Mouse (Mus musculus) midbrain, embryonic 13.5 days (tissue): ENCODE measurements around the gene Pacs2. TPM values are rescaled to one million over a fixed set of nuclear protein-coding genes. Genes with fewer than 3 reads are reported as not detected.

Source experiments
- ATAC-seq: fragments of 200-750 bp; cut with Nextera tagmentation; 2 replicates; pipeline ENCODE4 v1.8.0; 2017; ENCODE audit warnings: mild to moderate bottlenecking, moderate TSS enrichment, moderate library complexity
- H3K27ac ChIP-seq: fragments of 300-500 bp; sonication (generic); 2 replicates; pipeline ENCODE4 v1.5.1; 2015; ENCODE audit warnings: inconsistent platforms, mild to moderate bottlenecking, moderate library complexity
- H3K27me3 ChIP-seq: fragments of 300-500 bp; sonication (generic); 2 replicates; pipeline ENCODE4 v1.6.1; 2015; ENCODE audit warnings: mild to moderate bottlenecking, inconsistent platforms
- H3K36me3 ChIP-seq: fragments of 300-500 bp; sonication (generic); 2 replicates; pipeline ENCODE4 v1.6.1; 2015; ENCODE audit warnings: mild to moderate bottlenecking, inconsistent platforms
- H3K4me1 ChIP-seq: fragments of 300-500 bp; sonication (generic); replicated peaks from 2 replicates; pipeline ENCODE4 v1.6.1; 2015; ENCODE audit warnings: inconsistent platforms
- H3K4me2 ChIP-seq: fragments of 300-500 bp; sonication (generic); replicated peaks from 2 replicates; pipeline ENCODE4 v1.6.1; 2015; ENCODE audit warnings: moderate library complexity, mild to moderate bottlenecking, inconsistent platforms
- H3K4me3 ChIP-seq: fragments of 300-500 bp; sonication (generic); replicated peaks from 2 replicates; pipeline ENCODE4 v1.5.1; 2015; ENCODE audit warnings: mild to moderate bottlenecking, inconsistent platforms
- H3K9ac ChIP-seq: fragments of 300-500 bp; sonication (generic); replicated peaks from 2 replicates; pipeline ENCODE4 v1.6.1; 2015; ENCODE audit warnings: mild to moderate bottlenecking, inconsistent platforms
- H3K9me3 ChIP-seq: fragments of 300-500 bp; sonication (generic); 2 replicates; pipeline ENCODE4 v1.6.1; 2016; ENCODE audit warnings: mild to moderate bottlenecking, inconsistent platforms
- WGBS: fragments of 180-500 bp; shearing (Covaris S2); methylation state at CpG from one replicate; pipeline ENCODE4 v1.1.7; 2015; 5-methylcytosine and 5-hydroxymethylcytosine counted together
- polyA plus RNA-seq: library from polyadenylated mRNA; unstranded; fragments of >200 nt; fragmentation: Nextera tagmentation; extraction: Ambion mirVana; gene quantifications from 2 replicates; pipeline ENCODE4 v1.2.1, GENCODE M21; 2015

The Pacs2 gene
- polyA plus RNA-seq, 1 experiment from 2014 or later = 26.5 TPM

GRCm38 (mm10) chr12:112991444-112991843, 22.9 kb upstream of the Pacs2 start:
- H3K4me2 ChIP-seq = no peak overlapping the region
- no peak overlapping the region for H3K27ac ChIP-seq
- no peaks in the 10 kb centered on the region for H3K9me3 ChIP-seq
- H3K27me3 ChIP-seq = no peaks in the 10 kb centered on the region
- H3K9ac ChIP-seq = no peak overlapping the region
- H3K4me1 ChIP-seq = 0 out of 2 replicates have a peak, but pooled peaks cover 2% of the 10 kb centered on the region
- no peak overlapping the region for H3K4me3 ChIP-seq
- no peak for ATAC-seq
- peaks cover 41% of the 10 kb centered on the region for H3K36me3 ChIP-seq
- 98% methylated on average over 2 of the region's 2 CpGs for WGBS

GRCm38 (mm10) chr12:112994153-112994552, 20.2 kb upstream of the Pacs2 start:
- Histone ChIP-seq H3K9ac (no peak overlapping the region), H3K4me1 (peaks cover 22% of the 10 kb centered on the region), H3K9me3 (no peaks in the 10 kb centered on the region), H3K27ac (no peak overlapping the region), H3K4me3 (no peak overlapping the region), H3K4me2 (no peak overlapping the region), H3K27me3 (no peaks in the 10 kb centered on the region), H3K36me3 (peaks cover 34% of the 10 kb centered on the region)
- 84% methylated on average over 4 of the region's 4 CpGs for WGBS
- ATAC-seq = no peak

- H3K27ac ChIP-seq = peak overlapping the region; percentile 93
- WGBS = 2% methylated on average over 55 of the region's 56 CpGs
- peak overlapping the region; percentile 85 for H3K4me3 ChIP-seq
- no peak; the same call in 1 of the 2 replicates for ATAC-seq
- H3K9me3 ChIP-seq = no peaks in the 10 kb centered on the region
- no peaks in the 10 kb centered on the region for H3K27me3 ChIP-seq
- H3K9ac ChIP-seq = peak overlapping the region; percentile 94
- peaks cover 35% of the 10 kb centered on the region for H3K4me1 ChIP-seq
- peaks cover 9% of the 10 kb centered on the region; the same call in 1 of the 2 replicates for H3K36me3 ChIP-seq
- H3K4me2 ChIP-seq = peak overlapping the region; percentile 88
Measured at GRCm38 (mm10) chr12:112999569-113000293, 14.6 kb upstream of the Pacs2 start.

GRCm38 (mm10) chr12:113000294-113001132, 13.8 kb upstream of the Pacs2 start, which contains the start of gene Brf1:
TSS of gene Brf1 (minus strand) at chr12:113000704.
- Histone ChIP-seq H3K9me3 (no peaks in the 10 kb centered on the region), H3K36me3 (peaks cover 9% of the 10 kb centered on the region; the same call in 1 of the 2 replicates), H3K27me3 (no peaks in the 10 kb centered on the region), H3K27ac (peak within 1 kb of the TSS; percentile 93), H3K4me2 (peak within 1 kb of the TSS; percentile 88), H3K9ac (peak within 1 kb of the TSS; percentile 94), H3K4me1 (peaks cover 35% of the 10 kb centered on the region), H3K4me3 (peak within 1 kb of the TSS; percentile 85)
- WGBS = 0% methylated on average over 87 of the region's 96 CpGs
- peak; percentile 96 for ATAC-seq

GRCm38 (mm10) chr12:113001133-113001474, 13.2 kb upstream of the Pacs2 start:
- Histone ChIP-seq H3K27ac (peak overlapping the region; percentile 93), H3K36me3 (peaks cover 9% of the 10 kb centered on the region; the same call in 1 of the 2 replicates), H3K4me3 (peak overlapping the region; percentile 85), H3K9ac (peak overlapping the region; percentile 94), H3K27me3 (no peaks in the 10 kb centered on the region), H3K9me3 (no peaks in the 10 kb centered on the region), H3K4me1 (peaks cover 35% of the 10 kb centered on the region), H3K4me2 (peak overlapping the region; percentile 88)
- ATAC-seq = no peak
- 5% methylated on average over 5 of the region's 5 CpGs for WGBS

GRCm38 (mm10) chr12:113002667-113003066, 11.6 kb upstream of the Pacs2 start:
- H3K4me2 ChIP-seq = no peak overlapping the region
- no peak overlapping the region for H3K4me3 ChIP-seq
- ATAC-seq = no peak
- no peaks in the 10 kb centered on the region for H3K36me3 ChIP-seq
- H3K9ac ChIP-seq = no peak overlapping the region
- no peak overlapping the region for H3K27ac ChIP-seq
- no peaks in the 10 kb centered on the region for H3K9me3 ChIP-seq
- WGBS = 43% methylated on average over 2 of the region's 2 CpGs
- H3K27me3 ChIP-seq = no peaks in the 10 kb centered on the region
- peaks cover 27% of the 10 kb centered on the region for H3K4me1 ChIP-seq

- no peaks in the 10 kb centered on the region for H3K9me3 ChIP-seq
- H3K27ac ChIP-seq = no peak overlapping the region
- no peak overlapping the region for H3K9ac ChIP-seq
- no peaks in the 10 kb centered on the region for H3K27me3 ChIP-seq
- H3K4me2 ChIP-seq = no peak overlapping the region
- 81% methylated on average over 8 of the region's 8 CpGs for WGBS
- peaks cover 15% of the 10 kb centered on the region for H3K4me1 ChIP-seq
- H3K36me3 ChIP-seq = no peaks in the 10 kb centered on the region
- no peak overlapping the region for H3K4me3 ChIP-seq
- ATAC-seq = no peak
Measured at GRCm38 (mm10) chr12:113004011-113004410, 10.3 kb upstream of the Pacs2 start.

- no peaks in the 10 kb centered on the region for H3K9me3 ChIP-seq
- ATAC-seq = no peak
- H3K36me3 ChIP-seq = no peaks in the 10 kb centered on the region
- peaks cover 8% of the 10 kb centered on the region for H3K4me1 ChIP-seq
- WGBS = 26% methylated on average over 4 of the region's 4 CpGs
- no peaks in the 10 kb centered on the region for H3K27me3 ChIP-seq
- no peak overlapping the region for H3K9ac ChIP-seq
- no peak overlapping the region for H3K27ac ChIP-seq
- H3K4me2 ChIP-seq = no peak overlapping the region
- no peak overlapping the region for H3K4me3 ChIP-seq
Measured at GRCm38 (mm10) chr12:113004993-113005392, 9.3 kb upstream of the Pacs2 start.

GRCm38 (mm10) chr12:113011702-113012360, 2.5 kb upstream of the Pacs2 start:
- Histone ChIP-seq H3K9ac (no peak overlapping the region), H3K9me3 (no peaks in the 10 kb centered on the region), H3K4me2 (no peak overlapping the region), H3K27me3 (no peaks in the 10 kb centered on the region), H3K27ac (no peak overlapping the region), H3K4me3 (no peak overlapping the region), H3K36me3 (no peaks in the 10 kb centered on the region), H3K4me1 (peaks cover 31% of the 10 kb centered on the region)
- ATAC-seq = no peak
- WGBS = 93% methylated on average over 6 of the region's 6 CpGs

GRCm38 (mm10) chr12:113012443-113012842, 1.9 kb upstream of the Pacs2 start:
- Histone ChIP-seq H3K36me3 (no peaks in the 10 kb centered on the region), H3K4me3 (no peak overlapping the region), H3K9me3 (no peaks in the 10 kb centered on the region), H3K9ac (peak overlapping the region; percentile 76; the same call in 1 of the 2 replicates), H3K27me3 (no peaks in the 10 kb centered on the region), H3K4me2 (no peak overlapping the region), H3K4me1 (peaks cover 37% of the 10 kb centered on the region), H3K27ac (peak overlapping the region; percentile 95)
- no peak for ATAC-seq
- 90% methylated on average over 5 of the region's 5 CpGs for WGBS

GRCm38 (mm10) chr12:113013021-113013491, 1.3 kb upstream of the Pacs2 start:
- peak overlapping the region; percentile 76 for H3K9ac ChIP-seq
- 69% methylated on average over 3 of the region's 3 CpGs for WGBS
- H3K27ac ChIP-seq = peak overlapping the region; percentile 95
- H3K4me1 ChIP-seq = peaks cover 43% of the 10 kb centered on the region
- no peaks in the 10 kb centered on the region for H3K9me3 ChIP-seq
- H3K36me3 ChIP-seq = no peaks in the 10 kb centered on the region
- no peak for ATAC-seq
- no peaks in the 10 kb centered on the region for H3K27me3 ChIP-seq
- H3K4me2 ChIP-seq = peak overlapping the region; percentile 66
- H3K4me3 ChIP-seq = peak overlapping the region; percentile 95; the same call in 1 of the 2 replicates
